Mouse (Mus musculus): ENCODE measurements around the gene Olfr322. TPM values are rescaled to one million over a fixed set of nuclear protein-coding genes. Genes with fewer than 3 reads are reported as not detected.

Olfr322 gene
- polyA plus RNA-seq, 1 experiment from 2014 or later: not detected

DNA sequence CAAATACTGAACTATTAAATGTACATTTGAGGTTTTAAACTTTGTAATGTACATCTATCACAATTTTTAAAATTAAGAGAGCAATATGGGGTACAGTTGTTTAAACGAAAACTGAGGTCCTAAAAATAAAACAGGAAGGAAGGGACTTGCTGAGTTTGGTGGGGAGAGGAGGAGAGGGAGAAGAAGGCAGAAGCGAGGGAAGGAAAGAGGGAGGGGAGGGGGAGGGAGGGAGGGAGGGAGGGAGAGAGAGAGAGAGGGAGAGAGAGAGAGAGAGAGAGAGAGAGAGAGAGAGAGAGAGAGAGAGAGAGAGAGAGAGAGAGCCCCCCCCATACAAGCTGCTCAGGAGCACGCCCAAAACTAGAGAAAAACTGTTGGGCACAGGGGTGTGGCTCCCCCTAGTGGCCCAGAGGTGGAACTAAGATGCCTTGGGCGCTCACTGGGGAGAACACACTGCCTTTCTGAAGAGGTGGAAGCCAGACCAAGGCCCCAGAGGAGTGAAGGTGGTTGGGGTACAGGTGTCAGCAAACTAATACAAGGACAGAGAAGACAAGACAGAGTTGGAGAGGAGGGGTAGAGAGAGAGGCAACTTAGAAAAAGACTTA lies 22.1 kb upstream of the Olfr322 start:
- H3K4me3 ChIP-seq (ENCODE audit: low read depth, low read length): no peak overlapping the region
- ATAC-seq (ENCODE audit: insufficient number of reproducible peaks, low FRiP score, low TSS enrichment, low read depth): no peak
- H3K27ac ChIP-seq (replicated peaks; ENCODE audit: low read depth, low read length): no peak overlapping the region
- no peaks in the 10 kb centered on the region for H3K9me3 ChIP-seq (ENCODE audit: control insufficient read depth, low read length)
- H3K27me3 ChIP-seq (ENCODE audit: control insufficient read depth, insufficient read depth, low read length): peaks cover 2% of the 10 kb centered on the region; the same call in 1 of the 2 replicates
- 0 out of 2 replicates have a peak, but pooled peaks cover 5% of the 10 kb centered on the region for H3K4me1 ChIP-seq (ENCODE audit: control insufficient read depth, insufficient read depth, low read length)
- H3K36me3 ChIP-seq (ENCODE audit: control insufficient read depth, insufficient read depth, low read length): no peaks in the 10 kb centered on the region
- peak; percentile 69 for DNase-seq (ENCODE audit: low spot score)
- H3K4me2 ChIP-seq (ENCODE audit: low read depth, severe bottlenecking): no peak overlapping the region
- 17% methylated on average over 3 of the region's 4 CpGs for WGBS
- H3K9ac ChIP-seq (ENCODE audit: low read length): no peak overlapping the region

DNA sequence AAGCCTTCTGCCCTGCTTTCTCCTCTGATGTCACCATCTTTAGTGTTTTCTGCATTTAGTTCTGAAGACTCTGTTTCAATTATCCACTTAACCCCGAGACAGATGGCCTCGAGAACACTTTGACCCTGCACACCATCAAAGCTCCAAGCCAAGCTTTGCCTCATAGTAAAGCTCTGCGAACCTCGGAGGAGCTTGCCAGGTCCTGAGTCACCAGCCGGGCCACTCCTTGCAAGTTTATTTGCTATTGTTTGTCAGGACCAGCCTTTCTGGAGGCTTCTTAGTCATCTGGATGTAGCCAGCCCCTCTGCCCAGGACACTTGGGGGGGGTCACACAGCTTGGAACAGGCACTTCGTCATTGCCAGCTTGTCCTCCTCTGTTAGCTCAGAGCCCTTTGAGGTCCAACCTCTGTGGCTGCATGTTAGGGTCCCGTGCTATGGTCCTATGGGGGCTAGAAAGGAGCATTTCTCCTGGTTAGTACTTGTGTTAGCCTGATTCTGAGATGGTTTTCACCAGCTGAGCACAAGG lies 20.3 kb upstream of the Olfr322 start:
- DNase-seq (ENCODE audit: low spot score): no peak
- Histone ChIP-seq H3K9me3 (ENCODE audit: control insufficient read depth, low read length) (no peaks in the 10 kb centered on the region), H3K9ac (ENCODE audit: low read length) (no peak overlapping the region), H3K4me3 (ENCODE audit: low read depth, low read length) (no peak overlapping the region), H3K4me1 (ENCODE audit: control insufficient read depth, insufficient read depth, low read length) (0 out of 2 replicates have a peak, but pooled peaks cover 5% of the 10 kb centered on the region), H3K27me3 (ENCODE audit: control insufficient read depth, insufficient read depth, low read length) (peaks cover 4% of the 10 kb centered on the region; the same call in 1 of the 2 replicates), H3K36me3 (ENCODE audit: control insufficient read depth, insufficient read depth, low read length) (no peaks in the 10 kb centered on the region), H3K4me2 (ENCODE audit: low read depth, severe bottlenecking) (no peak overlapping the region), H3K27ac (replicated peaks; ENCODE audit: low read depth, low read length) (no peak overlapping the region)
- 31% methylated on average over 7 of the region's 7 CpGs for WGBS
- ATAC-seq (ENCODE audit: insufficient number of reproducible peaks, low FRiP score, low TSS enrichment, low read depth): no peak

DNA sequence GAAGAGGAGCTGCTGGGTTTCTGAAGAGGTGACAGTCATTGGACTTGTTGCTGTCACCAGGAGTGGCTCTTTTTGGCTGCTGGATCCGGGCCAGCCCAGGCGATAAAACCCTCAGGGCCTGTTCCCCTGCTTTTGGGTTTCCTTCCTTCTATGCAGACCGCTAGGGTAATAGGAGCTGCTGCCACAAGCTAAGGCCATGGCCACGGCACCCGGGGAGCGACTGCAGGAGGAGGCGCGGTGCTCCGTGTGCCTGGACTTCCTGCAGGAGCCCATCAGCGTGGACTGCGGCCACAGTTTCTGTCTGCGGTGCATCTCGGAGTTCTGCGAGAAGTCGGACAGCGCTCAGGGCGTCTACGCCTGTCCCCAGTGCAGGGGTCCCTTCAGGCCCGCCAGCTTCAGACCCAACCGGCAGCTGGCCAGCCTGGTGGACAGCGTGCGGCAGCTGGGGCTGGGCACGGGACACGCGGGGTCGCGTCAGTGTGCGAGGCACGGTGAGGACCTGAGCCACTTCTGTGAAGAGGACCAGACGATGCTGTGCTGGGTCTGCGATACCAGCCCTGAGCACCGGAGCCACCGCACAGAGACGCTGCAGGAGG lies 18.2 kb upstream of the Olfr322 start, which contains the start of gene Trim58:
Gene Trim58, plus strand, starts transcription at position 194 of the 596 bp plus-strand sequence.
- H3K4me2 ChIP-seq (ENCODE audit: low read depth, severe bottlenecking): peak within 1 kb of the TSS; percentile 70
- no peaks in the 10 kb centered on the region for H3K9me3 ChIP-seq (ENCODE audit: control insufficient read depth, low read length)
- no peaks in the 10 kb centered on the region for H3K36me3 ChIP-seq (ENCODE audit: control insufficient read depth, insufficient read depth, low read length)
- no peak within 1 kb of the TSS for H3K27ac ChIP-seq (replicated peaks; ENCODE audit: low read depth, low read length)
- peaks cover 4% of the 10 kb centered on the region; the same call in 1 of the 2 replicates for H3K27me3 ChIP-seq (ENCODE audit: control insufficient read depth, insufficient read depth, low read length)
- H3K9ac ChIP-seq (ENCODE audit: low read length): peak within 1 kb of the TSS; percentile 37; the same call in 1 of the 2 replicates
- DNase-seq (ENCODE audit: low spot score) (peak; percentile 58), ATAC-seq (ENCODE audit: insufficient number of reproducible peaks, low FRiP score, low TSS enrichment, low read depth) (peak; percentile 47; the same call in 1 of the 2 replicates)
- peak within 1 kb of the TSS; percentile 27 for H3K4me3 ChIP-seq (ENCODE audit: low read depth, low read length)
- H3K4me1 ChIP-seq (ENCODE audit: control insufficient read depth, insufficient read depth, low read length): 0 out of 2 replicates have a peak, but pooled peaks cover 5% of the 10 kb centered on the region
- 4% methylated on average over 34 of the region's 34 CpGs for WGBS

GRCm38 (mm10) chr11:58641057-58641456 lies 17.5 kb upstream of the Olfr322 start:
- peak overlapping the region; percentile 27; the same call in 1 of the 2 replicates for H3K4me3 ChIP-seq (ENCODE audit: low read depth, low read length)
- no peaks in the 10 kb centered on the region for H3K36me3 ChIP-seq (ENCODE audit: control insufficient read depth, insufficient read depth, low read length)
- H3K4me1 ChIP-seq (ENCODE audit: control insufficient read depth, insufficient read depth, low read length): 0 out of 2 replicates have a peak, but pooled peaks cover 5% of the 10 kb centered on the region
- DNase-seq (ENCODE audit: low spot score): no peak
- H3K4me2 ChIP-seq (ENCODE audit: low read depth, severe bottlenecking): no peak overlapping the region
- 32% methylated on average over 14 of the region's 14 CpGs for WGBS
- H3K27ac ChIP-seq (replicated peaks; ENCODE audit: low read depth, low read length): no peak overlapping the region
- ATAC-seq (ENCODE audit: insufficient number of reproducible peaks, low FRiP score, low TSS enrichment, low read depth): no peak
- H3K27me3 ChIP-seq (ENCODE audit: control insufficient read depth, insufficient read depth, low read length): peaks cover 4% of the 10 kb centered on the region; the same call in 1 of the 2 replicates
- no peak overlapping the region for H3K9ac ChIP-seq (ENCODE audit: low read length)
- H3K9me3 ChIP-seq (ENCODE audit: control insufficient read depth, low read length): no peaks in the 10 kb centered on the region

GRCm38 (mm10) chr11:58641638-58642358 lies 16.8 kb upstream of the Olfr322 start:
- no peaks in the 10 kb centered on the region for H3K9me3 ChIP-seq (ENCODE audit: control insufficient read depth, low read length)
- DNase-seq (ENCODE audit: low spot score) (no peak), ATAC-seq (ENCODE audit: insufficient number of reproducible peaks, low FRiP score, low TSS enrichment, low read depth) (no peak)
- H3K4me1 ChIP-seq (ENCODE audit: control insufficient read depth, insufficient read depth, low read length): 0 out of 2 replicates have a peak, but pooled peaks cover 5% of the 10 kb centered on the region
- H3K4me3 ChIP-seq (ENCODE audit: low read depth, low read length): no peak overlapping the region
- peaks cover 4% of the 10 kb centered on the region; the same call in 1 of the 2 replicates for H3K27me3 ChIP-seq (ENCODE audit: control insufficient read depth, insufficient read depth, low read length)
- 84% methylated on average over 13 of the region's 13 CpGs for WGBS
- no peak overlapping the region for H3K27ac ChIP-seq (replicated peaks; ENCODE audit: low read depth, low read length)
- no peak overlapping the region for H3K9ac ChIP-seq (ENCODE audit: low read length)
- H3K4me2 ChIP-seq (ENCODE audit: low read depth, severe bottlenecking): no peak overlapping the region
- H3K36me3 ChIP-seq (ENCODE audit: control insufficient read depth, insufficient read depth, low read length): no peaks in the 10 kb centered on the region

DNA sequence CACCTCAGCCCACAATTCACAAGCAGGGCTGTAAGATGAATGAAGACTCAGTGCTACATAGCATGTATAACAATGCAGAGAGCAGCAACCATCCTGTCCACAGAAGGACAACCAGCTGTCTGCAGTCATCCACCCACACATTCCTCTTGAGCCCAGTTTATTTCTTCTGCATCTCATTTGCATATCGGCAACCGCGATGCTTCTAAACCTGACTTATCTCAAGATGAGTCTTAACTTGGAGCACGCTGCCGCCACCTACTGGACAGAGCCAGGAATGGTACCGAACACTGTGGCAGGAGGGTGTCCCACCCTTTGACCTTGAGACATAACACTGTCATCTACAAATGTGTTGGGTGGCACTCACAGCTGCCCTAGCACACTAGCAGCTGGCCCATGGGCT lies 15.2 kb upstream of the Olfr322 start:
- H3K9me3 ChIP-seq (ENCODE audit: control insufficient read depth, low read length): no peaks in the 10 kb centered on the region
- H3K4me2 ChIP-seq (ENCODE audit: low read depth, severe bottlenecking): no peak overlapping the region
- no peaks in the 10 kb centered on the region for H3K36me3 ChIP-seq (ENCODE audit: control insufficient read depth, insufficient read depth, low read length)
- no peak overlapping the region for H3K27ac ChIP-seq (replicated peaks; ENCODE audit: low read depth, low read length)
- peaks cover 4% of the 10 kb centered on the region; the same call in 1 of the 2 replicates for H3K27me3 ChIP-seq (ENCODE audit: control insufficient read depth, insufficient read depth, low read length)
- H3K4me1 ChIP-seq (ENCODE audit: control insufficient read depth, insufficient read depth, low read length): 0 out of 2 replicates have a peak, but pooled peaks cover 5% of the 10 kb centered on the region
- H3K4me3 ChIP-seq (ENCODE audit: low read depth, low read length): no peak overlapping the region
- H3K9ac ChIP-seq (ENCODE audit: low read length): no peak overlapping the region
- DNase-seq (ENCODE audit: low spot score) (peak; percentile 58), ATAC-seq (ENCODE audit: insufficient number of reproducible peaks, low FRiP score, low TSS enrichment, low read depth) (no peak)
- WGBS: 37% methylated on average over 6 of the region's 6 CpGs

DNA sequence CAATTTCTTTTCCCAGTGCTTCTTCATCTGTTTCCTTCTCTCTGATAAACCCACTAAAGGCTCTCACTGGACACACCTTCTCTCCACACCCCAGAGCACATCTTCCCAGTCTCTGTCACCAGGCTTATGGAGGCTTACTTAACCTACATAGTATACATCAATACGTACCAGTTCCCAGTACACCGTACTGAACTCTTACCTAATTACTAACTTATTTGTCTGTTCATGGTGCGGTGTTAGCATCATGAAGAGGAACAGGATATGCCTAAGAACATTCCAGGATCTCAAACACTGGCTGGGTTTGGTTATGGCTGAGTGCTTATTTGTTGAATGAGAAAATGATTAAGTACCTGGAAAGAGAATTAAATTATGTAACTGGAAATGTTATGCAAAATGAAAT lies 3.4 kb upstream of the Olfr322 start:
- Histone ChIP-seq H3K4me3 (ENCODE audit: low read depth, low read length) (no peak overlapping the region), H3K27ac (replicated peaks; ENCODE audit: low read depth, low read length) (no peak overlapping the region), H3K27me3 (ENCODE audit: control insufficient read depth, insufficient read depth, low read length) (no peaks in the 10 kb centered on the region), H3K4me1 (ENCODE audit: control insufficient read depth, insufficient read depth, low read length) (no peaks in the 10 kb centered on the region), H3K9me3 (ENCODE audit: control insufficient read depth, low read length) (no peaks in the 10 kb centered on the region), H3K4me2 (ENCODE audit: low read depth, severe bottlenecking) (no peak overlapping the region), H3K9ac (ENCODE audit: low read length) (no peak overlapping the region), H3K36me3 (ENCODE audit: control insufficient read depth, insufficient read depth, low read length) (no peaks in the 10 kb centered on the region)
- 93% methylated on average over 3 of the region's 3 CpGs for WGBS
- DNase-seq (ENCODE audit: low spot score) (no peak), ATAC-seq (ENCODE audit: insufficient number of reproducible peaks, low FRiP score, low TSS enrichment, low read depth) (no peak)

- Histone ChIP-seq H3K9me3 (ENCODE audit: control insufficient read depth, low read length) (no peaks in the 10 kb centered on the region), H3K27ac (replicated peaks; ENCODE audit: low read depth, low read length) (no peak overlapping the region), H3K4me3 (ENCODE audit: low read depth, low read length) (no peak overlapping the region), H3K36me3 (ENCODE audit: control insufficient read depth, insufficient read depth, low read length) (no peaks in the 10 kb centered on the region), H3K4me2 (ENCODE audit: low read depth, severe bottlenecking) (no peak overlapping the region), H3K9ac (ENCODE audit: low read length) (no peak overlapping the region), H3K4me1 (ENCODE audit: control insufficient read depth, insufficient read depth, low read length) (no peaks in the 10 kb centered on the region), H3K27me3 (ENCODE audit: control insufficient read depth, insufficient read depth, low read length) (no peaks in the 10 kb centered on the region)
- DNase-seq (ENCODE audit: low spot score) (no peak), ATAC-seq (ENCODE audit: insufficient number of reproducible peaks, low FRiP score, low TSS enrichment, low read depth) (no peak)
These were observed 10.7 kb downstream of the Olfr322 start for GRCm38 (mm10) chr11:58669252-58669651.
